Mouse (Mus musculus): ENCODE data around the gene Sec61a2. TPM values are rescaled to one million over a fixed set of nuclear protein-coding genes. Genes with fewer than 3 reads are reported as not detected.

The Sec61a2 gene
- total RNA-seq, 2 experiments from 2014 or later: 35.4 to 36.1 TPM

DNA sequence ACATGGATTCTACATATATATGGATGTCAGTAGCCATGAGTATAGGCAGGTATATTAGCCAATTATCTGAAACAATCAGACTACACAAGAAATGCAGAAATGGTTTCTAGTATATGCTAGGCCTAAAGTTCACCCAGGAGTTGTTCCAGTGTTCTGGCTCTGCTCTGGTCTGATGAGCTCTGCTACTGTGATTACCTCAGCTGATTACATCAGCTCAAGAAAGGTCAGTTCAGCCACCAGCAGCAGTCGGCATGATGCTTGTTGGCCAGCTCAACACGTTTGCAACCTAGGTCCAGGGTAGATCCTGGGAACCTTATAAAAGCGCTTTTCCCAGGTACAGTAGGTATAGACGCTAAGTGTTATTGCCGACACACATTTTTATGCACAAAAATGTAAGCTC is 25.5 kb downstream of the Sec61a2 start:
- H3K4me3 ChIP-seq: no peak overlapping the region
- no peak overlapping the region for H3K27ac ChIP-seq
- intact Hi-C loops (cut with DNase I): no loop called here
- no peak for DNase-seq
- no peak for TF ChIP-seq CTCF (IDR thresholded peaks at IDR 0.05)

DNA sequence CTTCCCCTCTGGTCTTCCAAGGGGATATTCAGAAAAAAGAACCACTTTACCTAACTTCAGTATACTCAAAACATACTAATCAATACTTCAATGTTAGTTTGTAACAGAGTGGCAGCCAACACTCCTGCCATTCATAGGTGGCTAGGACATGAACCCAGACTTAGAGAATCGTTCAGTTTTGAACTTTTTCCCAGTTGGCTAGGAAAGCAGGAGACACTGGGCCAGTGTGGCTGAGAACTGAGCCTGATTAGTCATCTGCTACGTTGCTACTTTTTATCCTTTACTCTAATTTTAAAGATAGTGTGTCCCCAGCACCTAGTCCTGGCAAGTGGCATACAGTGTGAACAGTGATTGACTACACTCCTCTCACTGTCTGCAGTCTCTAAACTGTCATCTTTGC is 27.6 kb downstream of the Sec61a2 start:
- no peak overlapping the region for H3K4me3 ChIP-seq
- intact Hi-C loops (cut with DNase I): no loop called here
- TF ChIP-seq CTCF (IDR thresholded peaks at IDR 0.05): no peak
- no peak for DNase-seq
- H3K27ac ChIP-seq: no peak overlapping the region

DNA sequence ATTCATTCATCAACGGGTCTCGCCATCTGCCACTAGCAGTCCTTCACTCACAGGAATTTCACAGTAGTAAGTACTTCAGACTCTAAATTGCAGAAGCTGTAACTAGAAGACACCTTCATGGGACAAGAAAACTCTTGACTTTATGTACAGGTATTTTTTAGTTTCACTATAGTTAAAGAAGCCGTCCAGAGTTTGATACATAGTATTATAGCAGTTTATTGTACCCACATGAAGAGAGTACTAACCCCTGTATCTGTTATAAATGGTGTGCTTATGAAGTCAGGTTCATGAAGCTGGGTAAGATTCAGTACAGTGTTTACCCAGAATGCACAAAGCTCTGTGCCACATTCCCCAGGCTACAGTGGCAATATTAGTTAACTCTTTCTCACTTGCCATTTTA is 32.4 kb downstream of the Sec61a2 start, which contains the start of gene Gm13199:
Gm13199 (minus strand) TSS at position 101 of the 400 bp plus-strand sequence.
- no peak for TF ChIP-seq CTCF (IDR thresholded peaks at IDR 0.05)
- no peak within 1 kb of the TSS for H3K4me3 ChIP-seq
- H3K27ac ChIP-seq: no peak within 1 kb of the TSS
- no peak for DNase-seq
- intact Hi-C loops (cut with DNase I): no loop called here

DNA sequence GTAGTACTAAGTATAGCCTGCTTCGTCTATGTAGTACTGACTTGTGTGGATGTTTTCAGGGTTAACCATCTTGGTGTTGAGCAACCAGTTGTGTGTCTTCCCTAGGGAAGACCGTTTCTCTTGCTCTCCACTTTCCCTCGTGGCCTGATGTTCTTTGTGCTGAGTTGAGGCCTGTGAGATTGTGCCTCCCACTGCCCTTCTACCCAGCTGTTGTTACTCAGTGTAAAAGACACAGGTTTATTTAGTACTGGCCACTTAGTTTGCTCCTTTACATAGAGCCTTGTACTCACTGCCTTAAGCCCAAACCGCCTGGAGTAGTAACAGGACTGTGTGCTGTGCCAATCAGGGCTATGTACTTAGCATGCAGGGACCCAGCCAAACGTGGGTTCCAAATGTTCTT is 43.4 kb downstream of the Sec61a2 start:
- H3K4me3 ChIP-seq: no peak overlapping the region
- no peak overlapping the region for H3K27ac ChIP-seq
- TF ChIP-seq CTCF (IDR thresholded peaks at IDR 0.05): no peak
- no peak for DNase-seq
- intact Hi-C loops (cut with DNase I): no loop called here

DNA sequence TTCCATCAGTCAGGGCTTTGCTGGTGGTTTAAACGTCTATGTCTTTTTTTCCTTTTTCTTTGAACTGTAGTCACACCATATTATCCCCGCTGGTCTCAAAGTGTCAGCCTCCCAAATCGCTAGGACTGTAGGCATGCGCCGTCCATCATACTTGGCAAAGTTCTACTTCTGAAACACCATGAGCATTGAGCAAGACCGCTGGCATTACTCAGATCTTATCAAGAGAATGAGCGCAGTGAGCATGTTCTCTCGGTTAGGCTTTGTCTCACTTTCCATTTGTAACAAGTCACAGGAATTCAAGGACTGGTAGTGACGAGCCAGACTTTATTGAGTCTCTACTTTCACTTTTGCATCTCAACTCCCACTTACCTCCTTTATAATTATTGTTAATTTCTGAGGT is 44.1 kb downstream of the Sec61a2 start:
- TF ChIP-seq CTCF (IDR thresholded peaks at IDR 0.05): no peak
- intact Hi-C loops (cut with DNase I): no loop called here
- no peak overlapping the region for H3K27ac ChIP-seq
- DNase-seq: no peak
- H3K4me3 ChIP-seq: no peak overlapping the region

DNA sequence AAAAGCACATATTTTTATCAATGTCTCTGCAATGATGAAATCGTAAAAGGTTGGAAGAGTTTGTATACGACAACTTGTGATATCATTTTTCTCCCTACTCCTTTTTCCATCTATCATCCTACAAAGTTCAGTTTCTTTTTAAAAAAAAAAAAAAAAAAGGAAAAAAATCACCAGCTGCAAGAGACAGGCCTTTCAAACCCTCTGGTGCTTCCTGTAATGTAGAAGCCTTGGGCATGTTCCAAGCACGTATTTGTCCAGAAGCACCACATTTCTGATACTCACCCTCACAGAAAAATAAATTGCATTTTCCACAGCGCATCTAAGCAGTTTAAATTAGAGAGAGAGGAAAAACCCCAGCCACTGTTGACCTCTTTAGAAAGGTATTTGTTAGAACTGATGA is 49.4 kb downstream of the Sec61a2 start:
- H3K4me3 ChIP-seq: peak overlapping the region; percentile 75
- peak overlapping the region; percentile 96 for H3K27ac ChIP-seq
- intact Hi-C loops (cut with DNase I): loop anchor here (2.0 to 10.0 kb wide), 2 partner anchors 49 to 99 kb away; partner anchors contain the start of genes Dhtkd1 and Sec61a2
- TF ChIP-seq CTCF (IDR thresholded peaks at IDR 0.05): no peak
- DNase-seq: no peak

DNA sequence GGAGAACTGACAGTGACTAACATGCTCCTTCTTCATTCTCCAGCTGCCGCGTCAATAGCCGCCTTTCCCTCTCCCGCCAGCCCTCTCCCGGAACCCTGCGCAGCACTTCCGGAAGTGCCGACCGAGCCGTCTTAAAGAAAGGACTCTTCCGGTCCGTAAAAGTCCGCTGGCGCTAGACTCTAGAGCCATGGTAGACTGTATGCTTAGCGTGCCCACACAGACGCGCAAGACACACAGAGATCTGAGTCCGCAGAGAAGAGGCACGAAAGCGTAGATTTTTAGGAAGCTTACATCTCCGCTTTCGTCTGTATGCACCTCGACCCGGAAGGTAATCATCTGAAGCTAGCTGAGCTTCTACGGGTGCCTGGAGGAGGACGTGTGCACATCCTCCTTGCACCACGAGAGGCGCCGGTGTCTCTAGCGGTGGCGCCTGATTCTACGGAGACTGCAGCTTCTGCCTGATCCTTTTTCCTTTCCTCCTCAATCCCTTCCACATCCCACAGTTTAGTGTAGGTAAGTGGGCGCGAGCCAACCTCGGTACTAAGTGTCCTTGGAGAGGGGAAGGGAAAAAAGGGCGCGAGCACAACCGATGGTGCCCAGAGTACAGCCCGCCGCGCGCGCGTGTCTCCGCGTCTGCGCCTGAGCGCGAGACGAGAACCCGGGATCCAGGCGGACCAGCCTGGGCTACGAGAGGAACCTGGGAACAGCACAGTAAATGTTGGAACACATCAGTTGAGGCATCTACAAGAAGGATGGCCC is 50.2 kb downstream of the Sec61a2 start, which contains the start of the genes Nudt5 and Cdc123:
Nudt5 (plus strand) TSS at position 147 of the 759 bp plus-strand sequence.
Cdc123 (minus strand) TSS at position 292 of the 759 bp plus-strand sequence.
- peak; percentile 90 for TF ChIP-seq CTCF (IDR thresholded peaks at IDR 0.05)
- intact Hi-C loops (cut with DNase I): loop anchor here (2.0 to 10.0 kb wide), 2 partner anchors 50 to 100 kb away; partner anchors contain the start of genes Dhtkd1 and Sec61a2

DNA sequence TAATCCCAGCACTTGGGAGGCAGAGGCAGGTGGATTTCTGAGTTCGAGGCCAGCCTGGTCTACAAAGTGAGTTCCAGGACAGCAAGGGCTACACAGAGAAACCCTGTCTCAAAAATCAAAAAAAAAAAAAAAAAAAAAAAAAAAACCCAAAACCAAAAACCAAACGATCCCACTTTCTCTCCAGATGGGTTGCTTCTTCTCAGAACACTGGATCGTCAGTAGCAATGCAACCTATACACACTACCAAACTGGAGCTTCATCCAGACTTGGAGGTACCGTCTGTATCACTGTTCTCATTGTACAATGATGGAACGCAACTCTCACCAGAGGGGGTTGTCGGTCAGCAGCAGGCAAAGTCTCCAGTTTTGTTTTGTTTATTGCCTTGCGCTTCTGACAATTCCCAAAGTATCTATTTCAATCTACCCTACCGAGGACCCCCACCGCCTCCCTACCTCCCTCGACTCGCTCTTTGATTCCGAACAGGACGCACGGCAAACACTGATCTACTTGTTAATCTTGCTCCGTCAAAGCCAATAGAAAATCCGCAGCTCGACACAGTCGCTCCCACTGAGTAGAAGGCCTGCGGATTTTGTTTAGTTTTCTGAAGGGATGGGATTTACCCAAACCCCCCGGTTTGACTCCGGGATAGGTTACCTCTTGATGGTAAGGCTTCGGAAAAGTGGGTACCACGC is 50.9 kb downstream of the Sec61a2 start:
- peak overlapping the region; percentile 75 for H3K4me3 ChIP-seq
- DNase-seq: no peak
- no peak for TF ChIP-seq CTCF (IDR thresholded peaks at IDR 0.05)
- peak overlapping the region; percentile 96 for H3K27ac ChIP-seq
- intact Hi-C loops (cut with DNase I): loop anchor here (2.0 to 10.0 kb wide), 2 partner anchors 50 to 100 kb away; partner anchors contain the start of genes Dhtkd1 and Sec61a2

More for the DNA sequence above, 50.2 kb downstream of the Sec61a2 start, which contains the start of the genes Nudt5 and Cdc123:
- DNase-seq: peak; percentile 90
- Histone ChIP-seq H3K4me3 (peak within 1 kb of the TSS; percentile 75), H3K27ac (peak within 1 kb of the TSS; percentile 96)

DNA sequence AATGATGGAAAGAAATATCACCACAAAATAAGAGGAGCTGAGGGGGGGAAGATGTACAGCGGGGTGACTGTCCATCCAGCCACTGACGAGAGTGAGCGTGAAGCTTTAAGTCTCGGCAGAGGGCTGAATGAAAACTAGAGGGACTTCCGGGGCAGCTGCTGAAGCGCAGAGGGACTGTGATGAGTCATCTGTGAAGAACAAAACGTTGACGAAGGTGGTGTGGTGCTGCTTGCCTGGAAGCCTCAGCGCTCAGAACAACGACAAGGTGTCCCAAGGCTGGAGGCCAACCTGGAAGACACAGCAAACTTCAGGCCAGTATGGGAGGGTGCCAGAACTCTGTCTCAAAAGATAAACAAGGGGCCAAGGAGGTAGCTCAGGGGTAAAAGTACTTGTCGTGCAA is 54.4 kb downstream of the Sec61a2 start:
- no peak for DNase-seq
- Histone ChIP-seq H3K4me3 (no peak overlapping the region), H3K27ac (no peak overlapping the region)
- TF ChIP-seq CTCF (IDR thresholded peaks at IDR 0.05): no peak
- intact Hi-C loops (cut with DNase I): loop anchor here (10.0 kb wide), 1 partner anchor 104 kb away; the partner anchor contains the start of gene Dhtkd1

DNA sequence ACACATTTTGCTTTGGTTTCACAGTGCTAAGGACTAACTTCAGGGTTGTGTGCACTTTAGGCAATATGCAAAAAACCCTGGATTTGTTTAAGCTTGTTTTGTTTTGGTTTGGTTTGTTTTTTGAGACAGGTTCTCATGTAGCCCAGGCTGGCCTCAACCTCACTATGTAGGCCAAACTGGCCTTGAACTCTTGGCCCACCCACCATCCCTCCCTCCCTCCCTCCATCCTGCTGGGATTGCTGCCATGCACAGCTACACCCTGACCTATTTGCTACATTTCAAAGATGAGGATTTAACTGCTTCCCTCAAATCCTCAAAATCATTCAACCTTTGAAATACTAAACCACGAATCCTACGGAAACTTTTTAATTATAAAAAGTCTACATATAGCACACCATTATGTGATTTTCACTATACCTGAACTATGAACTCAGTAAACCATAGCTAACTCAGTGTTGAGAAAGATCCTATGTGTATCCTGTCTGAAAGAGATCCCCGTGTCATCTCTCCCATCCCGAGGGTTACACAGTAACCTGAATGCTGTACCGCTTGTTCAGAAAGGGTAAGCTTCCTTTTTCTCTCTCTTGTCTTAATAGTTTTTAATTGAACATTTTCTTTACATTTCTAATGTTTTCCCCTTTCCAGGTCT is 69.8 kb downstream of the Sec61a2 start:
- H3K4me3 ChIP-seq: no peak overlapping the region
- H3K27ac ChIP-seq: no peak overlapping the region
- intact Hi-C loops (cut with DNase I): no loop called here
- no peak for TF ChIP-seq CTCF (IDR thresholded peaks at IDR 0.05)
- no peak for DNase-seq

DNA sequence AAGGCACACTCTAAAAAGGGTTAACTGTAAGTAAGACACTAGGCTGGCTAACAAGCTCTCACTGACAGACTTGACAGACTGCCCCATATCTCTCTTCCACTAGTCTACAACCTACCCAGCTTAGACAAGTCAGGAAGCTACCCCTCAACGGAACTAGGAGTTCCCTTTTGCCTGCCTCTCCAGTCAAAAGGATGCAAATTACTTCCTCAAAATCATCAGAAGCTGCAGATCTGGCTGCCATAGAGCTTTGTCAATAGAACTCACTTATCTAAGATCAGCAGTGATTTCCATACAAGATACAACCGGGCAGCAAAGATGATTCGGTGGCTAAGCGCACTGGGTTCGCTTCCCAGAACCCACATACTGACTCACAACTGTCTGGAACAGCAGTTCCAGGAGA is 70.5 kb downstream of the Sec61a2 start:
- intact Hi-C loops (cut with DNase I): no loop called here
- TF ChIP-seq CTCF (IDR thresholded peaks at IDR 0.05): no peak
- no peak overlapping the region for H3K27ac ChIP-seq
- no peak for DNase-seq
- H3K4me3 ChIP-seq: no peak overlapping the region

DNA sequence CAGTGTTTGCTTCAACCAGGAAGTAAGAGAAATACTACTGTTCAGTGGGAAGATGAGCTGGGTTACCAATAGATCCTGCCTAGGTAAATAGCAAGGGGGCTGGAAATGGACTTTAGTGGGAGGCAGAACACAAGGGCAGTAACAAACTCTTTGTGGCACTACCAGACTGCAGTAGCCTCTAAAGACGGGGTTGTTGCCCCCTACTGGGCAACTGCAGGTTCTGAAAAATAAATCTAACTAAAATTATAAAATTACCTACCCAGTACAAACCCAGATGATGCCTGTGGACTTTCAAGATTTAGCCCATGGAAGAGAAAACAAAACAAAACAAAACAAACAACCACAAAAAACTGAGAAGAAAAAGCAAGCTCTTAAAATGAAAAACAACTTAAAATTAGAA is 71.0 kb downstream of the Sec61a2 start:
- peak; percentile 45 for TF ChIP-seq CTCF (IDR thresholded peaks at IDR 0.05)
- Histone ChIP-seq H3K27ac (no peak overlapping the region), H3K4me3 (no peak overlapping the region)
- DNase-seq: no peak
- intact Hi-C loops (cut with DNase I): no loop called here
